Mouse (Mus musculus) neural tube, embryonic 11.5 days (tissue): ENCODE results near the gene Tmem135. TPM values are rescaled to one million over a fixed set of nuclear protein-coding genes. Genes with fewer than 3 reads are reported as not detected.

Experiments
- ATAC-seq: fragments of 200-750 bp; cut with Nextera tagmentation; 2 replicates; pipeline ENCODE4 v1.8.0; 2017; ENCODE audit warnings: moderate number of reproducible peaks, mild to moderate bottlenecking, moderate TSS enrichment, moderate library complexity; ENCODE audit not compliant: insufficient read depth, low FRiP score, low TSS enrichment
- DNase-seq: peaks from one replicate; pipeline ENCODE4 v3.0.0-alpha.2; 2015; ENCODE audit warnings: low spot score
- H3K27ac ChIP-seq: fragments of 300-500 bp; sonication (generic); 2 replicates; pipeline ENCODE4 v1.5.1; 2014; ENCODE audit warnings: low read depth, mild to moderate bottlenecking, low read length
- H3K27me3 ChIP-seq: fragments of 300-500 bp; sonication (generic); 2 replicates; pipeline ENCODE4 v1.6.1; 2014; ENCODE audit warnings: mild to moderate bottlenecking, low read length, mixed read lengths; ENCODE audit not compliant: control insufficient read depth, insufficient read depth
- H3K36me3 ChIP-seq: fragments of 300-500 bp; sonication (generic); 2 replicates; pipeline ENCODE4 v1.6.1; 2014; ENCODE audit warnings: mild to moderate bottlenecking, low read length, moderate library complexity, mixed read lengths; ENCODE audit not compliant: control insufficient read depth, insufficient read depth
- H3K4me1 ChIP-seq: fragments of 300-500 bp; sonication (generic); 2 replicates; pipeline ENCODE4 v1.6.1; 2014; ENCODE audit warnings: low read length, mixed read lengths; ENCODE audit not compliant: control insufficient read depth, insufficient read depth
- H3K4me2 ChIP-seq: fragments of 300-500 bp; sonication (generic); 2 replicates; pipeline ENCODE4 v1.6.1; 2014; ENCODE audit warnings: low read depth, mild to moderate bottlenecking, moderate library complexity
- H3K4me3 ChIP-seq: fragments of 300-500 bp; sonication (generic); 2 replicates; pipeline ENCODE4 v1.5.1; 2014; ENCODE audit warnings: low read depth, low read length
- H3K9ac ChIP-seq: fragments of 300-500 bp; sonication (generic); 2 replicates; pipeline ENCODE4 v1.6.1; 2014; ENCODE audit warnings: mild to moderate bottlenecking, low read length
- H3K9me3 ChIP-seq: fragments of 300-500 bp; sonication (generic); 2 replicates; pipeline ENCODE4 v1.6.1; 2016; ENCODE audit warnings: low read length; ENCODE audit not compliant: control insufficient read depth
- WGBS: fragments of 180-500 bp; shearing (Covaris S2); extraction: QIAGEN DNeasy Blood & Tissue Kit; methylation state at CpG from one replicate; pipeline ENCODE4 v1.1.7; 2014; 5-methylcytosine and 5-hydroxymethylcytosine counted together
- polyA plus RNA-seq: library from polyadenylated mRNA; unstranded; fragments of >200 nt; fragmentation: Nextera tagmentation; extraction: Ambion mirVana; gene quantifications from 2 replicates; pipeline ENCODE4 v1.2.1, GENCODE M21; 2014

Tmem135 gene
- polyA plus RNA-seq, 1 experiment from 2014 or later: 17.9 TPM

- Histone ChIP-seq H3K4me3 (no peak overlapping the region), H3K27ac (no peak overlapping the region), H3K4me1 (no peaks in the 10 kb centered on the region), H3K36me3 (no peaks in the 10 kb centered on the region), H3K4me2 (no peak overlapping the region), H3K27me3 (no peaks in the 10 kb centered on the region), H3K9me3 (no peaks in the 10 kb centered on the region), H3K9ac (no peak overlapping the region)
- DNase-seq (no peak), ATAC-seq (no peak)
These were observed 226.1 kb downstream of the Tmem135 start for GRCm38 (mm10) chr7:89177926-89178325.

DNA sequence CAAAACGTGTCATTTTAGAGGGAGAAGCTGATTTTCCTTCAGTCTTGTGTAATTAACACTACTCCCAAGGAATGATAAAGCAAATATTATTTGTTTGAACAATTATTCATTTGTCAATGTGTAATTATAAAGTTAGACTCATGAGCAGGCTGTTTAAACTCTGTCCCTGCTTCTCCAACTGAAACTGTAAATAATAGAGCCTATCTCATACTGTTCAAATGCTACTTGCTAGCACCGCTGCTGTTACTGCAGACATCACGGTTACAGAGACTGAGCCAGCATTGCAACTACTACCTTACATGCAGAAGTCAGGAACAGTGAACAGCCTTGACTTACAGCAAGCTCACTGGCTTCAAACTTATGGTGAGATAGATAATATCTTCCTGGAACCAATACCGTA, 229.6 kb downstream of the Tmem135 start:
- no peaks in the 10 kb centered on the region for H3K36me3 ChIP-seq
- no peaks in the 10 kb centered on the region for H3K4me1 ChIP-seq
- no peaks in the 10 kb centered on the region for H3K9me3 ChIP-seq
- 87% methylated on average over 4 of the region's 4 CpGs for WGBS
- DNase-seq (no peak), ATAC-seq (no peak)
- no peak overlapping the region for H3K9ac ChIP-seq
- no peak overlapping the region for H3K27ac ChIP-seq
- H3K4me2 ChIP-seq: no peak overlapping the region
- H3K4me3 ChIP-seq: no peak overlapping the region
- H3K27me3 ChIP-seq: no peaks in the 10 kb centered on the region

DNA sequence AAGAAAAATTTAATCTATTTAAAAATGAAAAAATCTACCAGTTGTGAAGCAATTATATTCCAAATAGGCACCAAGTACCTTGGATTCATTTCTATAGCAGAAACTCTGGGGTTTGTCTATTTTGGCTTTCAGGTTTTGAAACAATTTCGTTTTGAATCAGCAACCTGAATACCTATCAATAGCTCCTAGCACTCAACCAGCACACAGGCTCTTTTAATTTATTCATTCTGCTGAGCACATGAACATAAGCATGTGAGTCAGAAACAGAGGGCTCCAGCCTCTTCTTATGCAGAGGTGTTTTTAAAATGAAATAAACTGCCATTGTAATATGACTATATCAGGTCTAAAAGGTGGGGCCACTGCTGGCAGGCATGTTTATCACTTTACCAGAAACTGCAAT, 231.0 kb downstream of the Tmem135 start:
- Histone ChIP-seq H3K27me3 (no peaks in the 10 kb centered on the region), H3K36me3 (no peaks in the 10 kb centered on the region), H3K4me1 (no peaks in the 10 kb centered on the region), H3K27ac (no peak overlapping the region), H3K9me3 (no peaks in the 10 kb centered on the region), H3K4me3 (no peak overlapping the region), H3K4me2 (no peak overlapping the region), H3K9ac (no peak overlapping the region)
- no peak for DNase-seq
- ATAC-seq: no peak
- 76% methylated on average over 1 of the region's 1 CpGs for WGBS

DNA sequence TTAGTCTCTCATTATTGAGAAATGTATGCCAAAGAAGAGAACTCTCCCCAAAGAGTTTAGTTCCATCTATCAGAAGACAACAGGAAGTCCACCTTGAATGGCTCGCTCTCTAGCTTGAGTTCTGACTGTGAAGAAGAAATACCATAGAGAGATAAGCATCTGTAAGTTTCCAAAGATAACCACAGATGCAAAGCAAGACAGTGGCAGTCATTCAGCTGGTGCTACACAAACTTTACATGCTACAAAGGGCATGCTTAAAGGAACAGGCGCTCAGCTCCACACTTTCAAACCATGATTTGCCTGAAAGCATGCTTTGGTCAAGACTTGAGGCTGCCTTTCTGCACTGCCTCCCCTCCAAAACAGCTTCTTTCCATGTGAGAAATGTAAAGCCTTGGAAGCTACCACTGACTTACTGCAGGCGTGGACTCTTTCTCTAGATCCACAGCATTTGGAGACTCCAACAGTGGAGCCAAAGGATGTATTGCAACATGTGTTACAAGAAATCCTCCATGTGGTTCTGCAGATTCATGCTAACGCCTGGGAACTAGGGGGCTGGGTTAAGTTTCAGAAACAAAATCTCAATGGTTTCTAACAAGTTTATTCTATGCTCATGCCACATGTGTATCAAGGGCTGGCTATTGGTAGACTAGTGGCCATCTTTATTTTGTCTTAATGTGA, 232.1 kb downstream of the Tmem135 start:
- DNase-seq (no peak), ATAC-seq (no peak)
- no peaks in the 10 kb centered on the region for H3K36me3 ChIP-seq
- H3K4me1 ChIP-seq: no peaks in the 10 kb centered on the region
- H3K27me3 ChIP-seq: no peaks in the 10 kb centered on the region
- H3K9me3 ChIP-seq: no peaks in the 10 kb centered on the region
- H3K4me3 ChIP-seq: no peak overlapping the region
- no peak overlapping the region for H3K27ac ChIP-seq
- H3K4me2 ChIP-seq: no peak overlapping the region
- WGBS: 95% methylated on average over 4 of the region's 4 CpGs
- no peak overlapping the region for H3K9ac ChIP-seq

GRCm38 (mm10) chr7:89168606-89169005, 235.4 kb downstream of the Tmem135 start:
- H3K27me3 ChIP-seq: no peaks in the 10 kb centered on the region
- no peak for ATAC-seq
- H3K36me3 ChIP-seq: no peaks in the 10 kb centered on the region
- no peak overlapping the region for H3K27ac ChIP-seq
- no peak overlapping the region for H3K4me2 ChIP-seq
- H3K4me3 ChIP-seq: no peak overlapping the region
- no peaks in the 10 kb centered on the region for H3K9me3 ChIP-seq
- 45% methylated on average over 2 of the region's 2 CpGs for WGBS
- peak; percentile 72 for DNase-seq
- H3K4me1 ChIP-seq: no peaks in the 10 kb centered on the region
- H3K9ac ChIP-seq: no peak overlapping the region

DNA sequence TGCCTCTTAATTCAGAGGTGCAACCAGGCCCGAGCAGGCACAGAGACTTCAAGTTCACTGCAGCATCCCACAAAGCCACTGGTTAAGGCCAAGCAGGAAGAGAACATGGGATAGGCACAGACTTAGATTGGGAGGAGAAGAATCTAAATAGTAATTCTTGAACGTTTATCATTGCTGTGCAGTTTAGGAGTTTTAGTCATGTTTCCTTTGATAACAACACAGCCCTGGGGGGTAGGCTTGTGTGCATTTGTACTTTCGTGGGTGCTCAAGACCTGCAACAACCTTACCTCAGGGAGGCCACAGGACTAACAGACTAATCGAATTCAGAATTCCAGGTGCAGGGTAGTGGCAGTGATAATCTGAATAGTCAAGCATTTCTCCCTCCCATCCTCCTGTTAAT, 238.5 kb downstream of the Tmem135 start:
- 82% methylated on average over 4 of the region's 4 CpGs for WGBS
- H3K27me3 ChIP-seq: no peaks in the 10 kb centered on the region
- no peak overlapping the region for H3K4me2 ChIP-seq
- DNase-seq (no peak), ATAC-seq (no peak)
- no peaks in the 10 kb centered on the region for H3K36me3 ChIP-seq
- no peak overlapping the region for H3K4me3 ChIP-seq
- no peak overlapping the region for H3K27ac ChIP-seq
- H3K9ac ChIP-seq: no peak overlapping the region
- H3K9me3 ChIP-seq: no peaks in the 10 kb centered on the region
- H3K4me1 ChIP-seq: no peaks in the 10 kb centered on the region

DNA sequence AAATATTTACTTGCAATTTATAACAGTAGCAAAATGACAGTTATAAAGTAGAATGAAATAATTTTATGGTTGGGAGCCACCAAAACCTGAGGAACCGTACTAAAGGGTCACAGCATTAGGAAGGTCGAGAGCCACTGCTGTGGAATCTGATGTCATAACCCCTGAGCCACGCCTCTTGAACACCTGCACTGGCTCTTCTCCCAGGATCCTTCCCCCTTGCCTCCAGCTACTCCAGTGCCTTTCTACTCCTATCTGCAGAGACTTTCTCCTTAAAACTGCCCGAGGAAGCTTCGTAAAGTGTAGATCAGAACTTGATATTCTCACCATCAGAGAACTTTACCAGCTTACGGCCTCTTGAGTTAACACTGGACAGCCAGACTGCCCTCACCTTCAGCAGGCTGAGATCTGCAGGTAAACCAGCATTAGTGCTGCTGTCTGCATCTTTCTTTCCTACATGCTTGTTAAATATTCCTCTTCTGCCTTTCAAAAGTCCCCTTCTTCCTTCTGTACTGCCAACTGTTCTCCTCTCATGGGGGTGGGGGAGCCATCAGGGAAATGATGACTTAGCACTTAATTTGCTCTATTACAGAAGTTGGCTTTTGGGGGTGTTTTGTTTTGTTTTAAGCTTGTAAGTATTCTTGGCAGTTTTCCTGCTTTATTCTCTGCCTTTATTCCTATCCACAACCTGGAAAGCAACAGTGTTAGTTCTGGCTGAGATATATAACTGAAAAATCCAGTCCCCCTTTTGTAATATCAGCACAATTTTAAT, 242.2 kb downstream of the Tmem135 start:
- no peaks in the 10 kb centered on the region for H3K9me3 ChIP-seq
- no peak overlapping the region for H3K4me2 ChIP-seq
- no peak overlapping the region for H3K27ac ChIP-seq
- no peak overlapping the region for H3K9ac ChIP-seq
- ATAC-seq: no peak
- WGBS: 85% methylated on average over 6 of the region's 6 CpGs
- no peak overlapping the region for H3K4me3 ChIP-seq
- no peak for DNase-seq
- H3K27me3 ChIP-seq: no peaks in the 10 kb centered on the region
- H3K36me3 ChIP-seq: no peaks in the 10 kb centered on the region
- no peaks in the 10 kb centered on the region for H3K4me1 ChIP-seq

DNA sequence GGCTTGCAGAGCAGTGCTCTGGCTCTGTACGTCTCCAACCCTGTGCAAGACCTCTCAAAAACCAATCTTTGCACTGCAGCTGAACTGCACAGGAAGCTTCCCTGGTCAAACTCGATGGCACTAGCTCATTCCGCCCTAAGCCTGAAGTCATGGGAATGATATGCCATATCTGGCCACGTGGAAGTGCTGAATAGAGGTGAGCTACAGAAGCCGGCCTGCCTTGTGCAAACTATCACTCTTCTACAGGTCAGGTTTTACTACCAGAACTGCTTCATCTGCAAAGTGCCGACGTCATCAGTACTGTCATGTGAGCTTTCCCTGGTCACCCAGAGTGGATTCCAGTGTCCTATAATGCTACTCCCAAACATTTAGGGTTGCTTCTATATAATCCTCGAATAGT, 246.7 kb downstream of the Tmem135 start:
- no peaks in the 10 kb centered on the region for H3K4me1 ChIP-seq
- DNase-seq (no peak), ATAC-seq (no peak)
- no peaks in the 10 kb centered on the region for H3K27me3 ChIP-seq
- no peak overlapping the region for H3K27ac ChIP-seq
- no peak overlapping the region for H3K9ac ChIP-seq
- H3K36me3 ChIP-seq: no peaks in the 10 kb centered on the region
- no peaks in the 10 kb centered on the region for H3K9me3 ChIP-seq
- WGBS: 94% methylated on average over 8 of the region's 8 CpGs
- no peak overlapping the region for H3K4me3 ChIP-seq
- no peak overlapping the region for H3K4me2 ChIP-seq

- H3K27me3 ChIP-seq: no peaks in the 10 kb centered on the region
- no peaks in the 10 kb centered on the region for H3K36me3 ChIP-seq
- no peak overlapping the region for H3K4me3 ChIP-seq
- H3K9ac ChIP-seq: no peak overlapping the region
- ATAC-seq: no peak
- 86% methylated on average over 4 of the region's 4 CpGs for WGBS
- H3K4me1 ChIP-seq: no peaks in the 10 kb centered on the region
- no peaks in the 10 kb centered on the region for H3K9me3 ChIP-seq
- DNase-seq: no peak
- H3K4me2 ChIP-seq: no peak overlapping the region
- no peak overlapping the region for H3K27ac ChIP-seq
These were observed 247.4 kb downstream of the Tmem135 start for GRCm38 (mm10) chr7:89156629-89157028.
